Mouse (Mus musculus): ENCODE results near the gene Lama1. TPM values are rescaled to one million over a fixed set of nuclear protein-coding genes. Genes with fewer than 3 reads are reported as not detected.

Gene Lama1
- polyA plus RNA-seq (2011; ENCODE audit: insufficient read depth, insufficient read length, low read depth, missing spikeins), result 20.2 and 20.3 TPM in 2 replicates

- H3K36me3 ChIP-seq (ENCODE audit: control insufficient read depth, insufficient read depth, low read length, poor library complexity, severe bottlenecking), result no peaks in the 10 kb centered on the region
- no peaks in the 10 kb centered on the region for H3K27me3 ChIP-seq (ENCODE audit: control insufficient read depth, insufficient read depth, low read length, poor library complexity, severe bottlenecking)
- H3K9me3 ChIP-seq (replicated peaks; ENCODE audit: control insufficient read depth, insufficient read depth, low read length, poor library complexity, severe bottlenecking), result no peaks in the 10 kb centered on the region
- H3K4me3 ChIP-seq (ENCODE audit: low read depth, low read length), result peak within 1 kb of the TSS; percentile 83
- H3K9ac ChIP-seq (ENCODE audit: low read depth, poor library complexity, severe bottlenecking), result peak within 1 kb of the TSS; percentile 72
- H3K27ac ChIP-seq (ENCODE audit: insufficient read depth, low read length), result peak within 1 kb of the TSS; percentile 46; the same call in 1 of the 2 replicates
- peaks cover 5% of the 10 kb centered on the region for H3K4me1 ChIP-seq (ENCODE audit: control insufficient read depth, insufficient read depth, low read length)
- TF ChIP-seq CTCF (IDR thresholded peaks at IDR 0.05; ENCODE audit: low read depth, low read length), result peak; percentile 40
- peak; percentile 45 for TF ChIP-seq POLR2A (IDR thresholded peaks at IDR 0.05; ENCODE audit: insufficient read depth, low read length)
- TF ChIP-seq EP300 (IDR thresholded peaks at IDR 0.05; ENCODE audit: insufficient read depth, low read depth, low read length), result peak; percentile 30; the same call in 1 of the 2 replicates
These were observed at the start of gene Lama1 for GRCm38 (mm10) chr17:67696694-67697386. Gene Lama1 (plus strand): TSS chr17:67697259.

- H3K27ac ChIP-seq (ENCODE audit: insufficient read depth, low read length), result no peak overlapping the region
- H3K9me3 ChIP-seq (replicated peaks; ENCODE audit: control insufficient read depth, insufficient read depth, low read length, poor library complexity, severe bottlenecking), result no peaks in the 10 kb centered on the region
- no peak for TF ChIP-seq EP300 (IDR thresholded peaks at IDR 0.05; ENCODE audit: insufficient read depth, low read depth, low read length)
- peak; percentile 83 for TF ChIP-seq CTCF (IDR thresholded peaks at IDR 0.05; ENCODE audit: low read depth, low read length)
- no peak overlapping the region for H3K9ac ChIP-seq (ENCODE audit: low read depth, poor library complexity, severe bottlenecking)
- no peaks in the 10 kb centered on the region for H3K4me1 ChIP-seq (ENCODE audit: control insufficient read depth, insufficient read depth, low read length)
- H3K4me3 ChIP-seq (ENCODE audit: low read depth, low read length), result no peak overlapping the region
- H3K36me3 ChIP-seq (ENCODE audit: control insufficient read depth, insufficient read depth, low read length, poor library complexity, severe bottlenecking), result no peaks in the 10 kb centered on the region
- no peaks in the 10 kb centered on the region for H3K27me3 ChIP-seq (ENCODE audit: control insufficient read depth, insufficient read depth, low read length, poor library complexity, severe bottlenecking)
These were observed 45.6 kb upstream of the Lama1 start for GRCm38 (mm10) chr17:67651506-67651905.

GRCm38 (mm10) chr17:67664299-67664698 is 32.8 kb upstream of the Lama1 start:
- H3K27ac ChIP-seq (ENCODE audit: insufficient read depth, low read length), result no peak overlapping the region
- H3K4me3 ChIP-seq (ENCODE audit: low read depth, low read length), result no peak overlapping the region
- H3K4me1 ChIP-seq (ENCODE audit: control insufficient read depth, insufficient read depth, low read length), result no peaks in the 10 kb centered on the region
- no peaks in the 10 kb centered on the region for H3K9me3 ChIP-seq (replicated peaks; ENCODE audit: control insufficient read depth, insufficient read depth, low read length, poor library complexity, severe bottlenecking)
- no peak for TF ChIP-seq CTCF (IDR thresholded peaks at IDR 0.05; ENCODE audit: low read depth, low read length)
- TF ChIP-seq POLR2A (IDR thresholded peaks at IDR 0.05; ENCODE audit: insufficient read depth, low read length), result no peak
- TF ChIP-seq EP300 (IDR thresholded peaks at IDR 0.05; ENCODE audit: insufficient read depth, low read depth, low read length), result no peak
- H3K9ac ChIP-seq (ENCODE audit: low read depth, poor library complexity, severe bottlenecking), result no peak overlapping the region
- no peaks in the 10 kb centered on the region for H3K27me3 ChIP-seq (ENCODE audit: control insufficient read depth, insufficient read depth, low read length, poor library complexity, severe bottlenecking)
- H3K36me3 ChIP-seq (ENCODE audit: control insufficient read depth, insufficient read depth, low read length, poor library complexity, severe bottlenecking), result no peaks in the 10 kb centered on the region

GRCm38 (mm10) chr17:67666981-67667380 is 30.1 kb upstream of the Lama1 start:
- H3K4me1 ChIP-seq (ENCODE audit: control insufficient read depth, insufficient read depth, low read length), result no peaks in the 10 kb centered on the region

GRCm38 (mm10) chr17:67667981-67668380 is 29.1 kb upstream of the Lama1 start:
- Histone ChIP-seq H3K36me3 (ENCODE audit: control insufficient read depth, insufficient read depth, low read length, poor library complexity, severe bottlenecking) (no peaks in the 10 kb centered on the region), H3K9ac (ENCODE audit: low read depth, poor library complexity, severe bottlenecking) (no peak overlapping the region), H3K4me1 (ENCODE audit: control insufficient read depth, insufficient read depth, low read length) (no peaks in the 10 kb centered on the region), H3K27me3 (ENCODE audit: control insufficient read depth, insufficient read depth, low read length, poor library complexity, severe bottlenecking) (no peaks in the 10 kb centered on the region), H3K4me3 (ENCODE audit: low read depth, low read length) (no peak overlapping the region), H3K9me3 (replicated peaks; ENCODE audit: control insufficient read depth, insufficient read depth, low read length, poor library complexity, severe bottlenecking) (no peaks in the 10 kb centered on the region), H3K27ac (ENCODE audit: insufficient read depth, low read length) (no peak overlapping the region)
- TF ChIP-seq EP300 (IDR thresholded peaks at IDR 0.05; ENCODE audit: insufficient read depth, low read depth, low read length) (no peak), POLR2A (IDR thresholded peaks at IDR 0.05; ENCODE audit: insufficient read depth, low read length) (no peak), CTCF (IDR thresholded peaks at IDR 0.05; ENCODE audit: low read depth, low read length) (peak; percentile 63)

More at GRCm38 (mm10) chr17:67666981-67667380, 30.1 kb upstream of the Lama1 start:
- H3K36me3 ChIP-seq (ENCODE audit: control insufficient read depth, insufficient read depth, low read length, poor library complexity, severe bottlenecking), result no peaks in the 10 kb centered on the region
- H3K9me3 ChIP-seq (replicated peaks; ENCODE audit: control insufficient read depth, insufficient read depth, low read length, poor library complexity, severe bottlenecking), result no peaks in the 10 kb centered on the region
- H3K9ac ChIP-seq (ENCODE audit: low read depth, poor library complexity, severe bottlenecking), result no peak overlapping the region
- H3K4me3 ChIP-seq (ENCODE audit: low read depth, low read length), result no peak overlapping the region
- no peak for TF ChIP-seq CTCF (IDR thresholded peaks at IDR 0.05; ENCODE audit: low read depth, low read length)
- no peak for TF ChIP-seq POLR2A (IDR thresholded peaks at IDR 0.05; ENCODE audit: insufficient read depth, low read length)
- no peak for TF ChIP-seq EP300 (IDR thresholded peaks at IDR 0.05; ENCODE audit: insufficient read depth, low read depth, low read length)
- no peaks in the 10 kb centered on the region for H3K27me3 ChIP-seq (ENCODE audit: control insufficient read depth, insufficient read depth, low read length, poor library complexity, severe bottlenecking)
- H3K27ac ChIP-seq (ENCODE audit: insufficient read depth, low read length), result no peak overlapping the region

- Histone ChIP-seq H3K4me3 (ENCODE audit: low read depth, low read length) (no peak overlapping the region), H3K27me3 (ENCODE audit: control insufficient read depth, insufficient read depth, low read length, poor library complexity, severe bottlenecking) (no peaks in the 10 kb centered on the region), H3K4me1 (ENCODE audit: control insufficient read depth, insufficient read depth, low read length) (no peaks in the 10 kb centered on the region), H3K9me3 (replicated peaks; ENCODE audit: control insufficient read depth, insufficient read depth, low read length, poor library complexity, severe bottlenecking) (no peaks in the 10 kb centered on the region), H3K9ac (ENCODE audit: low read depth, poor library complexity, severe bottlenecking) (no peak overlapping the region), H3K36me3 (ENCODE audit: control insufficient read depth, insufficient read depth, low read length, poor library complexity, severe bottlenecking) (no peaks in the 10 kb centered on the region), H3K27ac (ENCODE audit: insufficient read depth, low read length) (no peak overlapping the region)
- TF ChIP-seq CTCF (IDR thresholded peaks at IDR 0.05; ENCODE audit: low read depth, low read length), result no peak
- no peak for TF ChIP-seq POLR2A (IDR thresholded peaks at IDR 0.05; ENCODE audit: insufficient read depth, low read length)
- TF ChIP-seq EP300 (IDR thresholded peaks at IDR 0.05; ENCODE audit: insufficient read depth, low read depth, low read length), result no peak
These were observed 18.5 kb upstream of the Lama1 start for GRCm38 (mm10) chr17:67678576-67678975.
